Mouse (Mus musculus) adrenal gland, adult 18-20 months (tissue): ENCODE data around the gene Trim2. TPM values are rescaled to one million over a fixed set of nuclear protein-coding genes. Genes with fewer than 3 reads are reported as not detected.
A peak's percentile ranks its signal among the peaks of the same experiment; 100 is the strongest.

Source experiments
- DNase-seq, 2 experiments: peaks; one replicate each; pipeline ENCODE4 v3.0.0; 2021 to 2022; ENCODE audit warnings: low spot score in 2 of 2
- long read RNA-seq, 2 experiments: library from polyadenylated mRNA; stranded (forward); transcript quantifications; one replicate each; pipeline ENCODE4 v2.0.0; 2021
- total RNA-seq, 2 experiments: library from RNA; stranded (reverse); gene quantifications; 1 replicate in 1 of 2; 2 replicates in 1 of 2; pipeline ENCODE4 v1.2.3; 2021

The Trim2 gene
- 10 to 100 TPM; 29.2 to 88.9 TPM for total RNA-seq
- long read RNA-seq, experiment 1, full-length matches to known transcripts, result 6 of 12 reads
- long read RNA-seq, experiment 1, partial matches to known transcripts, result 3 of 12 reads
- long read RNA-seq, experiment 1, other reads (novel, unspliced or antisense), result 3 of 12 reads
- long read RNA-seq, experiment 2, full-length matches to known transcripts, result 50 of 115 reads
- long read RNA-seq, experiment 2, partial matches to known transcripts, result 42 of 115 reads
- long read RNA-seq, experiment 2, other reads (novel, unspliced or antisense), result 23 of 115 reads

- DNase-seq, result no peak
Observed at GRCm38 (mm10) chr3:84306777-84307176, at the start of gene Trim2. TSS of gene Trim2 (minus strand) at chr3:84306877.

- peak; percentile 64 to 70 for DNase-seq
Observed at GRCm38 (mm10) chr3:84355930-84356689, 49.4 kb upstream of the Trim2 start.

- peak; percentile 77 to 84 for DNase-seq
Observed at GRCm38 (mm10) chr3:84352353-84353034, 45.8 kb upstream of the Trim2 start.

GRCm38 (mm10) chr3:84350311-84350710 lies 43.6 kb upstream of the Trim2 start:
- DNase-seq, result no peak

- no peak for DNase-seq
Observed at GRCm38 (mm10) chr3:84349771-84350170, 43.1 kb upstream of the Trim2 start.

GRCm38 (mm10) chr3:84347426-84347825 lies 40.7 kb upstream of the Trim2 start:
- peak in 1 of 2 experiments; percentile 36 for DNase-seq

- DNase-seq, result no peak
Observed at GRCm38 (mm10) chr3:84346456-84347150, 39.9 kb upstream of the Trim2 start.

GRCm38 (mm10) chr3:84345646-84345980 lies 38.9 kb upstream of the Trim2 start:
- DNase-seq, result no peak

GRCm38 (mm10) chr3:84344725-84345645 lies 38.3 kb upstream of the Trim2 start:
- peak; percentile 75 to 78 for DNase-seq

- DNase-seq, result no peak
Observed at GRCm38 (mm10) chr3:84343101-84343500, 36.4 kb upstream of the Trim2 start.

- DNase-seq, result no peak
Observed at GRCm38 (mm10) chr3:84341811-84342210, 35.1 kb upstream of the Trim2 start.

GRCm38 (mm10) chr3:84337585-84337984 lies 30.9 kb upstream of the Trim2 start:
- no peak for DNase-seq

- no peak for DNase-seq
Observed at GRCm38 (mm10) chr3:84336342-84336741, 29.7 kb upstream of the Trim2 start.

- no peak for DNase-seq
Observed at GRCm38 (mm10) chr3:84335421-84336073, 28.9 kb upstream of the Trim2 start.

GRCm38 (mm10) chr3:84334771-84335420 lies 28.2 kb upstream of the Trim2 start:
- DNase-seq, result no peak

GRCm38 (mm10) chr3:84333400-84334349 lies 27.0 kb upstream of the Trim2 start:
- DNase-seq, result peak; percentile 62 to 69

GRCm38 (mm10) chr3:84330210-84330609 lies 23.5 kb upstream of the Trim2 start:
- DNase-seq, result no peak

- no peak for DNase-seq
Observed at GRCm38 (mm10) chr3:84324967-84325441, 18.3 kb upstream of the Trim2 start.
